Mouse (Mus musculus) urinary bladder, adult 18-20 months (tissue): Measurements from ENCODE around the gene Scgb1c1.
"Not testable (repeated sequence)": the region's sequence is repeated elsewhere in the genome, so short reads cannot be mapped to it uniquely, and the experiment has no call there.

ENCODE experiments used
- DNase-seq, 2 experiments: peaks; one replicate each; pipeline ENCODE4 v3.0.0; 2022; ENCODE audit warnings: low spot score in 2 of 2, mixed read lengths in 2 of 2

Gene Scgb1c1

GRCm38 (mm10) chr7:140880865-140881515 lies 35.6 kb downstream of the Scgb1c1 start:
- no peak for DNase-seq

- peak; percentile 90 for DNase-seq
Measured at GRCm38 (mm10) chr7:140881696-140882468, 36.5 kb downstream of the Scgb1c1 start, which contains the start of the genes Psmd13 and Sirt3. Gene Psmd13, plus strand, starts transcription at chr7:140881968. Gene Sirt3, minus strand, starts transcription at chr7:140882309.

- no peak for DNase-seq
Measured at GRCm38 (mm10) chr7:140882469-140882803, 37.1 kb downstream of the Scgb1c1 start.

- not testable (repeated sequence) for DNase-seq
Measured at GRCm38 (mm10) chr7:140890636-140891035, 45.3 kb downstream of the Scgb1c1 start.

GRCm38 (mm10) chr7:140894031-140894430 lies 48.7 kb downstream of the Scgb1c1 start:
- DNase-seq, result no peak

- DNase-seq, result no peak
Measured at GRCm38 (mm10) chr7:140894611-140895010, 49.3 kb downstream of the Scgb1c1 start.
